Mouse (Mus musculus) 3T3-L1 (cell line): ENCODE data around the gene Spaca4.
A peak's percentile ranks its signal among the peaks of the same experiment; 100 is the strongest.

Experiments used
- DNase-seq: peaks from one replicate; pipeline ENCODE4 v3.0.0-alpha.2; 2015; ENCODE audit warnings: low read depth, low spot score

Gene Spaca4

DNA sequence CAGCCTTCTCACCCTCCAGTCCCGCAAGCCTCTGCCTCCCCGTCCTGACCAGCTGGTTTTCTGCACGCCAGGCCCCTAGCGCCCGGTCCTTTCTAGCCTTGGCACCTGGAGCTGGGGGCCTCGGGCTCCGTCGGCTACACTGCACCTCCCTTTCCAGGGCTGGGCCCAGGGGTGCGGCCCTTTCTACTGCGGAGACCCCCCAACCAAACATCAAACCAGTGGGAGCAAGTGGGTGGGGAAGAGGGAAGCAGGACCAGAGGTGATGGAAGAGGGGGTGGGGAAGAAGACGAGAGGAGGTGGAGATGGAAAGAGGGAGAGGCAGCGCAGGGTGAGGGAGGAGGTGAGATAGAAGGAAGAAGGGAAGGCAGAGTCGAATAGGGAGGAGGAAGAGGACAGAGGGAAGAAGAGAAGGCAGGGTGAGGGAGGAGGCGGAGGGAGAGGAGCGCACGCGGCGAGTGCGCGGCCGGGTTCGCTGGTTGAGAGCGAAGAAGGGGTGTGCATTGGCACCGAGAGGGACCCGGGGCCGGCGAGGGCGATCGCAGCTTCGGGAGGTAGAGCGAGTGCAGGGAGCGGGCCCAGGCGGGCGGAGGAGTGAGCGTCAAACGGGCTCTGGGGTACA, 26.0 kb downstream of the Spaca4 start, which contains the start of gene Car11:
Gene Car11 (plus strand): TSS at position 321 of the 619 bp plus-strand sequence.
- no peak for DNase-seq

DNA sequence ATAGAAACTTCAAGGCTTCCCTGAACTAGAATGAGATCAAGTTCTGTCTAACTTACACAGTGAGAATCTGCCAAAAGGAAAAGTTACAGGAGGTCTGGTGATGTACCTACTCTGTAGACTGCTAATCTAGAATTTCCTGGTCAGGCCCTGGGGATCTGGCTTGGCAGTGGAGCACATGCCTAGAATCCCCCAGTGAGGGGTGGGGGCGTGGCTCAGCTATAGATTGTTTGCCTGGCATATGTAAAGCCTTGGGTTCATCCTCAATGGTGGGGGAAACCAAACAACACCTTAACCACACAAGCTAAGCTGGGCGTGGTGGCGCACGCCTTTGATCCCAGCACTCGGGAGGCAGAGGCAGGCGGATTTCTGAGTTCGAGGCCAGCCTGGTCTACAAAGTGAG, 27.7 kb downstream of the Spaca4 start:
- no peak for DNase-seq

- DNase-seq = no peak
These were observed 30.5 kb downstream of the Spaca4 start for GRCm38 (mm10) chr7:45695098-45695497.

GRCm38 (mm10) chr7:45693921-45694591, 31.6 kb downstream of the Spaca4 start, which contains the start of gene Sec1:
Gene Sec1 (minus strand): TSS chr7:45694402.
- no peak for DNase-seq

DNA sequence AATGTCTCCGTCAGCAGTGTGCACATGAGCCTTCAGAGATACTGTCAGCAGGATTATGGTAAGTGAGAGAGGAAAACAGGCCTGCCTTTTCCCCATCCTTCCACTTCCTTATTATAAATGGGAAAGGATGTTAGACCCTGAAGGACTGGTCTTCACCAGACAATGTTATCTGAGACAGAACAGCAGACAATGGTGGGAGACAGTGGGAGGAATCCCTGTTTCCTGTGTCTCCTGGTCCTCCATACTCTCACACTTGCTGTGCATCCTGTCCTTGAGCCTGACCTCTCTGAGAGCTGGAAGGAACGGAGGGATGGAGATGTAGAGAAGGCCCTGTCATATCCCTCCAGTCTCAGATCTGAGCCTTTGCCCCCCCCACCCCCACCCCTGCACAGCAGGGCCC, 33.2 kb downstream of the Spaca4 start:
- no peak for DNase-seq

GRCm38 (mm10) chr7:45689800-45690199, 35.8 kb downstream of the Spaca4 start:
- DNase-seq = no peak

DNA sequence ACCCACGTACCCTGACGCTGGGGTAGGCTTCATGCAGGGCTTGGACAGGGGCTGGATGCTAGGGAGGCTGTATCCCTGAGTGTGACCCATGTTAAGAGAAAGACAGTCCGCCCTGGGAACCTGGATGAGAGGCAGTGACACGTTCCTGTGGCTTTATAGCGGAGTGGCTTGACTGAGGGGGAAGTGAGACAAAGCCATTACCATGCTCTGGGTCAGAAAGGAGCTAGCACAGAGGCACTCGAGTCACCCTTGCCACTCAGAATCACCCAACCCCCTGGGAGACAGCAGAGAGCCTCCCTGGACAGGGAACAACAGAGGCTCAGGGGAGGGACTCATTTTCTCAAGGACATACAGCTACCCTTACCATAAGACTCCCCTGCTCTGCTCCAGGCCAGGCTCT, 36.5 kb downstream of the Spaca4 start:
- DNase-seq = no peak

- no peak for DNase-seq
These were observed 38.8 kb downstream of the Spaca4 start for GRCm38 (mm10) chr7:45686841-45687240.

GRCm38 (mm10) chr7:45685811-45686210, 39.8 kb downstream of the Spaca4 start:
- DNase-seq = no peak

DNA sequence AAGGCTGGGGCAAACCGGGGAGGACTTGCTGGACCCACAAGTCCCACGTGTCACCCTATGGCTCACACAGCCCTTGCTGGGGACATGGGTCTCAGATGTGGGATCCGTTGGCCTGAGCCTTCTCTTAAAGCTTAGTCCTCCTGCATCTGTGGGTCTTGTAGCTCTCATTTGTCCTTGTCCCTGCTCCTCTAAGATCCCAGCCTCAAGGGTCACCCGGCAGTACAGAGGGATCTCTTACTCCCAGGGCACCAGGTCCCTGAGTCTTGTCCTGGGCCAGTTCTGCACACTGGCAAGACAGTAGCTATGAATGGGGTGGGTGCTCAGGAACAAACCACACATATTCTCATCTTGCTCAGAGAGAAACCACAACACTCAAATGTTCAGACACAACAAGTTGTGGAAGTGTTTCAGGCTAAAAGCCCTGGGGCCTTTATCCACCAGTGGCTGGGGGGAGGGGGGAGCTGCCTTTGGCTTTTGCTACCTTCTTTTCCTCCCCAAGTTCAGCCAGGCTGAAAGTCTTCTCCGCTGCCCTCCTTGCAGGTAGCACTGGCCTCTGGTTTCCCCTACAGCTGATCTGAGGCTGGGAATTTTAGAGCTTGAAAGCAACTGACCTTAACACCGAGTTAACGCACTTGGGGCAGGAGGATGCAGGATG, 42.1 kb downstream of the Spaca4 start, which contains the start of gene Ntn5:
Gene Ntn5 (plus strand): TSS at position 627 of the 655 bp plus-strand sequence.
- DNase-seq = no peak

DNA sequence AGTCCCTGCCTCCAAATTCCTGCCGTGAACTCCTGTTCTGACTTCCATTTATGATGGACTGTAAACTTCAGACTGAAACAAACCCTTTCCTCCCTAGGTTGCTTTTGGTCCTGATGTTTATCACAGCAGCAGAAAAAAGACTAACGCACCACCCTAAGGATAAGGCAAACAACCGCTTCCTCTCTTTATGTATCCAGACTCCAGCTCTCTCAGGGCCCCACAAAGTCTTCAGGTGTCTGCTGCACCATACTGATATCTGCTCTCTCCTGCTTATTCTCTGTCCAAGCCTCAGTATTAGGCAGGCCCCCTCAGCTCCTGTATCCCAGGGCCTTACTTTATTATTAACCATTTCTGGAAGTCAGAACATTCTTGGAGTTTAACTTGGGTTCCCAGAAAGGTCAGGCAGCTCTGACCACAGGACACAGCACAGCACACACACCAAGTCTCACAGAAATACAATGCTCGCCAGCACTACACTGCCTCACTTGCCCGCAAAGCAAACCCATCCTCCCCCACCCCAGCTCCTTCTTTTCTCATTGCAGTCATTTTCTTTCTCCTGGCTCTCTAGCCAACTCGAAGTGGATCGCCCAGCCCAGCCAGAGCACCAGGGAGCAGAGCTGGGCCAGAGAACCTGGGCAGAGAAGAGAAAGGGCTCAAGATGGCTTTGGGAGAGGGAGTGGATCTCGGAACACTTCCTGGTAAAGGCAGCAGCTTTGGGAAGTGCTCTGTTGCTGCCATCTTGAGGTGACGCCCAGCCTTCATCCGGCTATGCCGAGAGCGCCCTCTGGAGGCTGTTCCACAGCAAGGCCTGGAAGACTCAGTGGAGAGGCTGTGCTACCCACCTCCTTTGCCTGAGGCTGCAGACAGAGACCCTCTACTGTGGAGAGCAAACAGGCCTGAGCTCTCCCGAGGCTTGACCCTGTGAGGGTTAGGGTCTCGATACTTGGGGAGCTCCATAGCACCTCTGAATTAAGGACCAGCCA, 43.2 kb downstream of the Spaca4 start:
- DNase-seq = peak; percentile 91

GRCm38 (mm10) chr7:45681046-45681736, 44.4 kb downstream of the Spaca4 start:
- DNase-seq = no peak

GRCm38 (mm10) chr7:45679966-45680621, 45.5 kb downstream of the Spaca4 start:
- DNase-seq = peak; percentile 87

- no peak for DNase-seq
These were observed 47.1 kb downstream of the Spaca4 start for GRCm38 (mm10) chr7:45678513-45678912.

GRCm38 (mm10) chr7:45677627-45678295, 47.9 kb downstream of the Spaca4 start:
- DNase-seq = no peak
